Mouse (Mus musculus) heart, adult 8-10 months (tissue): ENCODE measurements around the gene Rbbp4. TPM values are rescaled to one million over a fixed set of nuclear protein-coding genes. Genes with fewer than 3 reads are reported as not detected.

Experiments
- DNase-seq: peaks from one replicate; pipeline ENCODE4 v3.0.0; 2022; ENCODE audit warnings: low spot score
- total RNA-seq, 4 experiments: library from RNA; stranded (reverse); gene quantifications; 2 replicates each; pipeline ENCODE4 v1.2.4; 2022

Rbbp4 gene
- total RNA-seq, 4 experiments from 2014 or later, result 57.2 to 73.7 (median 65.6) TPM

DNA sequence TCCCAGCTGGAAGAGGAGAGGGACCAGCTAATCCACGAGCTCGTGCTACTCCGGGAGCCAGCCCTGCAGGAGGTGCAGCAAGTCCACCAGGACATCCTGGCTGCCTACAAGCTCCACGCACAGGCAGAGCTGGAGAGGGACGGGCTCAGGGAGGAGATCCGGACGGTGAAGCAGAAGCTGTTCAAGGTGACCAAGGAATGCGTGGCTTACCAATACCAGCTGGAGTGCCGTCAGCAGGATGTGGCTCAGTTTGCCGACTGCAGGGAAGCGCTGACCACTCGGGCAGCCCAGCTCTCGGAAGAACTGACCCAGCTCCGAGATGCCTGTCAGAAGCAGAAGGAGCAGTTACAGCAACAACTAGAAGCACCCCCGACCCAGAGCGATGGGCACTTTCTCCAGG, 41.5 kb downstream of the Rbbp4 start:
- no peak for DNase-seq

DNA sequence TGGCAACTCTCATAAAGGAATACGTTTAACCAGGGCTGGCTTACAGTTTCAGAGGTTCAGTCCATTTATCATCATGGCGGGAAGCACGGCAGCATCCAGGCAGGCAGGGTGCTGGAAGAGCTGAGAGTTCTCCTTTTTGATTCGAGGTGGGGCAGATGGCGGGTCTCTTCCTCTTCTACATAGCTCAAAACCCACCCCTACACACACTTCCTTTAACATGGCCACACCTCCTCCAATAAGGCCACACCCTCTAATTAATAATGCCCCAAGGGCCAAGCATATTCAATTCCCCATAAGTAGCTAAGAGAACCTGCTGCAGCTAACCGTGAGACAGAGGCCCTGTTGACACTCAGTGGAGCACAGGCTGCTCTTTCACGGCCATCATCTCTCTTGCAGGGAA, 42.3 kb downstream of the Rbbp4 start:
- DNase-seq, result no peak

DNA sequence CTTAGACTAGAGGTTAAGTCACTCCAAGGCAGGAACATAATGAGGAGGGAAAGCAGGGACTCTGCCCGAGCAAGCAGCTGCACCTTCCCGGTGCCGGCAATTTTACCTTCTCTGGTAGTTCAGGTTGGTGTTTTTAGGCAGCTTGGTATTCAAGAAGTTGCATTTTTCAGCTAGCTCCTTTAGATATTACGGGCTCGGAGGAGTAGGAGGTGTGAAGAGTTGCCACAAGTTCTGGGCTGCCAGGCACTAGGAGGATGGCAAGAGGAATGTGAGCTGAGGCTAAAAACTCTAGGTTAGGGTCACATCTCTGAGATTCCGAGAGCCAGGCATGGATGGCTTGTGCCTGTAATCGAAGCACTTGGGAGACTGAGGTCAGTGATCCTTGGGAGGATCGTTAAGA, 45.5 kb downstream of the Rbbp4 start:
- no peak for DNase-seq

DNA sequence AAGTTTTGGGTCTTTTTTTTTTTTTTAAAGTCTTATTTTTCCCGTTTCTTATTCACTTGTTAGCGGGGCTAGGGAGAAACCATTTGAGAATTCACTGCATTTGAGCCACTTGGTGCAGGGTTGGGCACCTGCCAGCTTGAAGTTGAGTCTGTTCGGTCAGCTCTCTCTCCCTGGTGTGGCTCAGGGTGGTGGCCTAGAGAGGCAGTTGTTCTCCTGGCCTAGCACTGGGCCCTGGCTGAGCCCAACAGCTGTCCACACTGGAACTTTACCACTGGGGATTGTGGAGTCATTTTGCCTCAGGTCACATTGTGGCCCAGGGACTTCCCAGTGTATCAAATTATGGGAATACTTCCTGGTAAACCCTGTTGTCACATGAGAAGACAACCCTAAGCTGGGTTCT, 47.1 kb downstream of the Rbbp4 start:
- no peak for DNase-seq

DNA sequence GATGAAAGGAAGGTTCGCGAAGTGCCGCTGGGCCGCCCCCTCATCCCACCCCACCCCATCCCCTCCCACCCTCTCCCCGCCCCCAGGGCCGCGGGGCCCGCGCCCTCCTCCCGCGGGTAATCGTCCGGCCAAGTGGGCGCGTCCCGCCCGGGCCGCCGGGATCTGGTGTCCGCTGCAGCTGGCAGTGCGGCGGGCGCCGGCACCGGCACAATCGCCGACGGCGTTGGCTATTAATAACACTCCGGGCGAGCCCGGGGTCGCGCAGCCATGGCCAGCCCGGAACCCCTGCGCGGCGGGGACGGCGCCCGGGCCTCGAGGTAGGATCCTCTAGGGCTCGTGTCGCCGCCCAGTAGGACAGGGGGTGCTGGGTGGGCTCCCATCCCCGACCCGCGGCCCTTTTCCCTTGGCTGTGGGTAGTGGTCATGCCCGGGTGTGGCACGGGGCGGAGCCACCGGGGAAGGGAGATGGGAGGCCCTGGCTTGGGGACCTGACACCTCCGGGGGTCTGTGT, 47.6 kb downstream of the Rbbp4 start, which contains the start of gene Sync:
Sync (plus strand) TSS at position 146 of the 510 bp plus-strand sequence.
- no peak for DNase-seq

DNA sequence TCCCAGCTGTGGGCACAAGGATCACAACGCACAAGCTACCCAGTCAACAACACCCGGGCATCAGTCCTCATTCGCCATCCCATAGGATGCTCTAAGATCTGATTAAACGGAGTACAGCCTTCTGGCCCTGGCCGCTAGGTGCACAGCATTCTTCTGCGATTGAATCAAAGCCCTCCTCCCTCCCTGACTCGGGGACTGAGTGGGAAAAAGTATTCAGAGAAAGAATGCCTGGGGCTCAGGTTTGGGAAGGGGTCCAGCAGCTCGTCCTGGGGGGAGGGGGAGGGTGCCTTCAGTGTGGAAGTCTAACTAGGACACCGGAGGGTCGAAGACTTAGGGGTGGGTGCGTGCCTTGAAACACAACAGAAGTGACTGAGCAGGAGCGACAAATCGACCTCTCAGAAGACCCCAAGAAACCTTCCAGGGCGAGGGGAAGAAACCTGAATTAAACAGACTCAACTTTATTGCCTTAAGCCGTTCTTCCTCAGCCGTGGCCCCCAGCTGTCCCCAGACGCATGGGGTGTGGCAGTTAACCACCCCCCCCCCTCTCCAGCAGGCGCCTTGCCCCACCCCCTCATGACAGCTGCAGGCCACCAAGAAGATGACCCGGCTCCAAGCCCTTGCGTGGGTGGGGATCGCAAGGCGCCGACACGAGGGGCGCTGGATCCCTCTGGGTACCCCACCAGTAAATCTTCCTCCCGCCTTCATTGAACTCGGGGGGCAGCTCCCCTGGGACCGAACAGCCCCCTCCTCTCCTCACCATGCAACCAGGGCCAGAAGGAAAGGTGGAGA, 48.3 kb downstream of the Rbbp4 start:
- DNase-seq, result no peak

DNA sequence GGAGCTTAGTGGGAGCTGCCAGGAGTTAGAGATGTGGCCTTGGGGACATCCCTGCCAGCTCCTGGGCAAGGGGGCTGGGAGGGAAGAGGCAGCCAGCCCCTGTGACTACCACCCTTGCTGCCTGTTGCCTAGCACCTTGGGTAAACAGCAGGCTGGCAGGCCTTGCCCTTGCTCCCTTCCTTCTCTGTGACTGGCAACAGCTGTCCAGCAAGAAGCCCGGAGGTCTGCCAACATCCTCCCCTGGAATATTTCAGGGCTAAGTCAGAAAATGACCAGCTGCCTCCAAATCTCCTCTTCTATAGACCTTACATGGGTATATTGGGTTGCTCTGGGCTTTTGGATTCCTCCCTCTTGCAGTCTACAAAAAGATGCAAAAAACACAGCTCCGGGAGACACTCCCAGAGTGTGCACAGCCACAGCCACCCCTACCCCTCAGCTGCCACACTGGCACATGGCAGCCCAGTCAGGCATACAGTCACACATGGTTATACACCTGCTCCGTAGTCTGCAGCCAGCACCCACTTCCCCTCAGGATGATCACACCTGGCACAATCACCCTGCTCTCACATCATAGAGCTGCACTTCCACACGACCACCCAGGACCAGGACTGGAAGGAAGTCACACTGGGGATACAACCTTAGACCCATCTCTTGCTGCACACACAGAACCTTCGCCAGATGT, 49.0 kb downstream of the Rbbp4 start:
- DNase-seq, result no peak

DNA sequence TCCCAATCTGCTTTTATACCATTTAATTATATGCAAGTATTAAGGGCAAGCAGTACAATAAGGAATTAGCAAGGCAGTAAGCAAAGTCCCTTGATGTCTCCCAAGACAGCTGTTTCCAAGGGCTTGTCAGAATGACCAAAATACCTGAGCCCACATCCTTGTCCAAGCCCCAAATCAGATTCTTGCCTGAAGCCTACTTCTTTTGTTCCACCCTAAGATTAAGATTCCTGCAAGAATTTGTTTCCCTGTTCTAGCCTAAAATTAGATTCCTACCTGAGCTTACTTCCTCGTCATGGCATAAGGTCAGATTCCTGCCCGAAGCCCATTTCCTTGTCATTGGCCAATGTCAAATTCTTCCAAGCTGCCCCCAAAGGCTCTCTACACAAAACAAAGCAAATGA, 50.5 kb downstream of the Rbbp4 start:
- no peak for DNase-seq

DNA sequence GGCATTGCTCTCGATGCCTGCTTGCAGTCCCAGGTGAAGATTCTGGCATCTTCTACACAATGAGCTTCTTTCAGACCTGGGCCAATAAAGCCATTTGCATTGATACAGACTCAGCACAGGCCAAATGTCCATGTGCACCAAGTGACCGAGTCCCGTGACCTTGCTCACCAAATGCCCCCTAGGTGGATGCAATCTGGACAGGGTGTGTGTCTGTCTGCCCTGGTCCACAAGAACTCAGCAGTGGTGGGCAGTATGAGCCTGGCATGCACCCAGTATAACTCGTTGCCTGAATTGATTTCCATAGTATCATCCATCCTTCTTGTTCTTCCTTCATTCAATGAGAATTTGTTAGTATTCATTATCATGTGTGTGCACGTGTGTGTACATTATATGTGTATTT, 51.9 kb downstream of the Rbbp4 start:
- DNase-seq, result no peak

DNA sequence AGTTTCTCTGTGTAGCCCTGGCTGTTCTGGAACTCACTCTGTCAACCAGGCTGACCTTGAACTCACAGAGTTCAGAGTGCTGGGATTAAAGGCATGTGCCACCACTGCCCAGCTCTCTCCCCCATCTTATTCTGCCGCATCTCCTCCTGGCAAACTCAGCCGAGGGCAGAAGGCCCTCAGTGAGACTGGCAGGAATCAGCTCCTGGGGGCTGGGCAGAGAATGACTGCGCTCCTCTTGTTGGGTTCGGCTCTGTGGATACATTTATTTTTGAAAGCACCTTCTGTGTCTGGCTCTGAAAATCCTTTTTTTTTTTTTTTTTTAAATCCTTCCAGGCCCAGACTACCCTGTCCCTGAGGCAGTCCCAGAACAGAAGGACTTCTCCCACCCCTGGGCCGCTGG, 52.4 kb downstream of the Rbbp4 start:
- no peak for DNase-seq

DNA sequence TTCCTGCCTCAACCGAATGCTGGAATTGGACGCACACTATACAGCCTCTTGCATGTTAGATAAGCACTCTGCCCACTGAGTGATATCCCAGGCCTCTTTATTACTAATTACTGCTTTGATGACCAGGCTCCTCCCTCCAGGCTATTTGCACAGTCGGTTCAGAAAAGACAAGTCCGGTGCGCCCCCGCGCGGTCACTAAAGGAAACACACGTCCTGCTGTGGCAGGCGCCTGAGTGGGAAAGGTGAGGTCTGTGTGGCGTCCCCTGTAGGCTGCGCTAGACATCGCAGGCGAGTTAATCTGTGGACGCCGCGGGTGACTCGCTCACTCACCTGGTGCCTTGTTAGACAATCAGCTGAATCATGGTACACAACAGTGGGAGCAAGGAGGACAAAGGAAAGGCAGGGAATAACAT, 58.7 kb downstream of the Rbbp4 start:
- peak; percentile 97 for DNase-seq

DNA sequence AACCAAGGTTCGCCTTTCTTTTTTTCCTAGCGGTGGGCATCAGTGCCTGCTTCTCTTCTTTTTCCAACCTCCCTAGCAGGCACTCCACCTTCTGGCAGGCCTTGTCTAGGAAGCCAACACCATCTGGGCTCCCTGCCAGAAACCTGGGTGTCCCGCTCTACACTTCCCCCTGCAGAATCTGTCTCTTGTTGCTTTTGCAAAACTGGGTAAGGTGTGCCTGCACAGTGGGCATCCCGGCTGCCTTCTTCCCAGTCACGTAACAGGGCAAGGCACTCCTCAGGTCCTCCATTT, 62.5 kb downstream of the Rbbp4 start:
- no peak for DNase-seq

DNA sequence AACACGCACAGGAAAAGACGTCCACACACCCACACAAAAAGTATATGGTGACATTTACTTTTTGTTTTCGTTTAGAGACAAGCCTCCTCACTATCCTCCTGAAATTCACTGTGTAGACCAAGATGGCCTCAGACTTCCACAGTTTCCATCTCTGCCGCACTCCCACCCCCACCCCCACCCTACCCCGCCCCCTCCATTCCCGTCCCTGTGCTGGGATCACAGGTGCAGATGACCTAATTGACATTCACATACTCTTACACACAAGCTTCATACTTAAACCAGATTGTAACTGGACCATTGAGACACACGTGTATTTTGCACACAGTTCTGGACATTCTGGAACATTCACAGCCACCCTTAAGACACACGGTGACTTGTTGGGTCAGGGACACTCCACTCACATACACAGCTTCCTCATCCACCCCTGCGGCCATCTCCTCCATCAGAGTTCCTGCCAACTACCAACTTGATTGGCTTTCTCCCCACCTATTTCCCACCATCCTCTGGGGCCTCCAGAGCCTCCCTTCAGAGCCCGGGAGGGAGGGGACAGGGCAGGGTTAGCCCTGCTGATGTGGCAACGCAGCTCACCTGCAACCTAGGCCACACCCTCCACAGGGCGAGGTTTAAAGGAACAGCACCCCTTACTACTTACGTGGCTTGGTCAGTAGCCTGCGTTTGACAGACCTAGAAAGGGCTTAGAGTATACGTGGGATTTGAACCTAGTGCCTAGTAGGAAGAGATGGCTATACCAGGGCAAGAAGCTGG, 63.0 kb downstream of the Rbbp4 start:
- DNase-seq, result no peak

DNA sequence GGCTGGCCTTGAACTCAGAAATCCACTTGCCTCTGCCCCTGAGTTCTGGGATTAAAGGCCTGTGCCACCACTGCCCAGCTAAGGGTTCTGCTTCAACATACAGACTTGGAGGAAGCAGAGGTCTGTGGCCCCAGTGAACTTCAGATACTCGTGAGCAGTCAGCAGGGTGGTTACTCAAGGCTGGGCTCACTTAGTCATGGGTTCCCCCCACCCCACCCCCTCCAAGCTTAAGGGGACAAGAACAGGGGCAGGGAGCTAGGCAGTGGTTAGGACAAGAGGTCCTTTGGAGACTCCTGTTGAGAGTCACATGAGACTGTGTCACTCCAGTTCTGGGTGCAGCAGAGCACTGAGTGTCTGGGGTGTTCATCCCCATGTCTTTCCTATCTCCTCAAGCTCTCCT, 66.5 kb downstream of the Rbbp4 start:
- DNase-seq, result no peak

DNA sequence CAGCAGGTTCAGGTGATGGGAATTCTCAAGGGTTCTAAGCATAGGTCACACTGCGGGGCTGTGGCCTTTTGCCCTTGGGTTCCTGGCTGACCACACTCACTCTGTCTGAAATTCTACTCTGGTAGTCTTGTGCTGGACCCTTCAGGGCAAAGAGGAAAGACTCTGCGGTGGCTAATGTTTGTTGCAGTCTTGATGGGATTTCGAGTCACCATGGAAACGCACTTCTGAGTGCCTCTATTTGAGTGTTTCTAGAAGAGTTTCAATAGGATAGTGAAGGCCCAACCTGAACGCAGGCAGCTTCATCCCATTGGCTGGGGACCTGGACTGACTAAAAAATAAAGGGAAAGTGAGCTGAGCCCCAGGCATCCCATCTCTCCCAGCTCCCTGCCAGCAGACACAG, 68.3 kb downstream of the Rbbp4 start:
- DNase-seq, result no peak

DNA sequence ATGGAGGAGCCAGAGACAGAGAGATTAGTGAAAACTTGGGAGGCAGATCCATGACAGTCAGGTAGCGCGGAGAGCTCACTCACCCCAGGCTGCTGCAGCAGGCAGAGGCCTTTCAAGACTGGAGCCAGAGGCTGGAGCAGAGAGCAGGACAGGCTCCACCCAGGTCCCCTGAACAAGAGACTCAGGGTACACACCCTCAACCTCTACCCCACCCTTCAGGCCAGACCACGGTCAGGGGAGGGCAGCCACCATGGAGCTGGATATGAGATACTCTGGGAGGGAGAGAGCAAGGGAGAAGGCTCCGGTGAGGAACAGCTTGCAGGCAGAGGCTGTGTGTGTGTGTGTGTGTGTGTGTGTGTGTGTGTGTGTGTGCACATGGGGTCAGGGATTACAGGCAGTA, 69.0 kb downstream of the Rbbp4 start:
- no peak for DNase-seq

DNA sequence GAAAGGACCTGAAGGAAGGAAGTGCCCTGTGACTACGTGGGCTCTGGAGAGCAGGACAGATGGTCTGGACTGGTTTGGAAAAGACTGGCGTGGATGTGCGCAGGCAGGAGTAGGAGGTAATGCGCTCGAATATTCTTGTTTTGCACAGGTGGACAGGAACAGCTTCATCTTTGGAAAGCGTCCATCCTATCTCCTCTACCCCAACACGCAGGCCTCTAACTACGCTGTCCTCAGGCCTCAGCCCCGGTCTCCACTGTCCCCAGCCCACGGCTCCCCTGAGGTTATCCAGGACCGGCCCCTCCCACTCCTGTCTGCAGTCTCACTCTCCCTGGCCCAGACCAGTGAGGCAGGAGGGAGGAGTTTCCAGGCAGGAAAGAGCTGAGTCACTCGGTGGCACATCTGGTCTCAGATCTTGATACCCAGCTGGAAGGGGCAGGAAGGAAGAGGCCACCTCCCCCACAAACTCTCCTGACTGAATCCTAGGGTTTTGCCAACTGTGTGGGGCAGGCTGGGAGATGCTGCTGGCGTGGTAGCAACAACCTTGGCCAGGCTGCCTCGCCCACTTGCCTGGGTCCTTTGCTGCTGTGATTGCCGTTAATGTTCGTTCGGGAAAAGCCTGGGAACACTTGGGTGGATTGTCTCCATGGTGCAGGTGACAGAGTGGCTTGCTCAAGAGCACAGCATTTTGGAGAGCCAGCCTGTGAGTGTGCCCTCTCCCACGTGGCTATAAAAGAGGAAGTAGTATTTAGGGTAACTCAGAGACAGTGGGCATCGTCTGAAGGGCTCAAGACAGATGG, 71.7 kb downstream of the Rbbp4 start:
- peak; percentile 66 for DNase-seq

DNA sequence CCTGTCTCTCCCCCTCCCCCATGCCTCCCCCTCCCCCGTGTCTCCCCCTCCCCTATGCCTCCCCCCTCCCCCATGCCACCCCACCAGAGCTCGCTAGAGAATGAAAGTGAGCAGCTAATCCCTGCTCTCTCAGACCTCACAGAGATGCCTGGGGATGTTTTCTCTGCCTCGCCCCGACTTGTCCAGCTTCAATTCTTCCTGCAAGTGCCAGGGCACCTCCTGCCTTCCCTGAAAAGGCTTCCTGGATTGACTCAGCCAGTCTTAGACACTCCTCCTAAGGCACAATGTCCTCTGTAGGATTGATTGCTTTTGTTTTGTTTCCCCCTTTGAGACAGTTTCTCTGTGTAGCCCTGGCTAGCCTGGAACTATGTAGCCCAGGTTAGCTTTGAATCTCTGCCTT, 74.0 kb downstream of the Rbbp4 start, which contains the start of gene C77080:
C77080 (minus strand) TSS at position 209 of the 400 bp plus-strand sequence.
- no peak for DNase-seq

DNA sequence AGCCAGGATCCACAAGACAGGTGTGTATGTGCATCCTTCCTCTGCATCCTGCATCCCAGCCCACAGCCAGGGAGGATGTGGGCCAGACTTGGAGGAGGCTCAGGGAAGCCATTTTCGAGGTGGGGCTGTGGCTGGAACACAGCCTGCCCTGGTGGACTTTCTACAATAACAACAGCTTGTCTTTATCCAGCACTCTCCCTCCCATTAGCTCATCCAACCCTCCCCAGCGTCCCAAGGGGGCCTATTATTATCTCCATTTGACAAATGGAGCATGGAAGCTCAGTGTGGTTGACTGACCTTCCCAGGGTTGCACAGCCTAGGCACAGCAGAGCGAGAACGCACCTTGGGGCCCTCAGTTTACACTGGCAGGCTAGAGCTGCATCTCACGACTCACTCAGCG, 74.5 kb downstream of the Rbbp4 start:
- DNase-seq, result peak; percentile 60

DNA sequence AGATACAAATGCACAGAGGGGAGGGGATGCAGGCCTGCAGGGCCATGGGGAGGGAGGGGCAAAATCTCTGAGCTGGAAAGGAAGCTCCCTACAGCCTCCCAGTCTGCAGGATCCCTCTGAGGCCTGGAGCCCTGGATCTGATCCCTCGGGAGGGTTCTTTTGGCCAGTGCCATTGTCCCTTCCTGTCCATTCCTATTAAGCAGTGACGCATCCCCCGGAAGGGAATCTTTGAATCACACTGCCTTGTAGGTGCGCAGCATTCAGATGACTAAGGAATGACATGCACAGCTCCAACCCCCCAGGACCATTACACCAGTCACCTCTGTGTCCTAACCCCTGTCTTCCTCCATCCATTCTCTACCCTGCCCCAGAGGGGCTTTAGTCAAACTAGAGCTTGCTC, 76.1 kb downstream of the Rbbp4 start:
- DNase-seq, result peak; percentile 55
